ENCODE assay signal across 17 mouse cellular contexts in the genomic region with DNA sequence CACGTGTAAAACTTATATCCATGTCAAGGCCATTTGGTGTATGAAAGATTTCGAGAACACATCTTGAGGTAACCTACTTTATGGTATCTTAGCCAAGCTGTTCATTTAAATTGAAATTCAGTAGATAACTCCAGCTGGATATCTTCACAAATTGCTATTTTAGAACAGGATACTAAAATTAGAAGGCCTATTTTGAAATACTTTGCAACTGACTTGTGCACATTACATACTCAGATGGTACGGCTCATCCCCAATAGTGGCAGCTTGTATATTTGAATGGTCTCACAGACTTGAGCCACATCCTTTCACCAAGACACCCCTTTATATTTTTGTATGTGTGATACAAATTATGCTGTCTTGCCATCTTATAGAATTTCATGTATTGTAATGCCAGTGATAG.
"Had no signal": no experiment of that assay in that cellular context is flagged by ENCODE, and none has a peak within 500 bp of the region (broad histone marks: within the 10 kb centered on the region; RNA-seq: fewer than 3 reads in every experiment).

No protein-coding gene starts in this region.

- H3K4me2 ChIP-seq: lung, embryonic 14.5 days; midbrain, embryonic 12.5 days; neural tube, embryonic 13.5 days; neural tube, embryonic 15.5 days had no signal

- H3K36me3 ChIP-seq: midbrain, embryonic 10.5 days; midbrain, embryonic 12.5 days; neural tube, embryonic 13.5 days; neural tube, embryonic 15.5 days had no signal

- H3K4me3 ChIP-seq: midbrain, embryonic 10.5 days; midbrain, embryonic 12.5 days; myocyte; neural tube, embryonic 13.5 days; neural tube, embryonic 15.5 days had no signal

- ATAC-seq: midbrain, embryonic 16.5 days had no signal

- H3K27ac ChIP-seq: liver, embryonic 14.5 days; midbrain, embryonic 10.5 days; midbrain, embryonic 12.5 days; neural tube, embryonic 13.5 days; neural tube, embryonic 15.5 days had no signal

- DNase-seq: lung, adult 18-20 months; lung, embryonic 14.5 days; midbrain, embryonic 14.5 days; retina, postnatal 1 day; right cerebral cortex, adult 18-20 months; right cerebral cortex, postnatal 25 days; right cerebral cortex, postnatal 4 days; spleen, adult 18-20 months; thymus, postnatal 14 days; thymus, postnatal 36 days had no signal

- H3K27me3 ChIP-seq: midbrain, embryonic 12.5 days; neural tube, embryonic 13.5 days; neural tube, embryonic 15.5 days had no signal

- H3K4me1 ChIP-seq: midbrain, embryonic 10.5 days; midbrain, embryonic 12.5 days; neural tube, embryonic 13.5 days; neural tube, embryonic 15.5 days had no signal

- H3K9ac ChIP-seq: liver, embryonic 14.5 days; lung, embryonic 14.5 days; midbrain, embryonic 12.5 days; neural tube, embryonic 13.5 days; neural tube, embryonic 15.5 days had no signal

- H3K9me3 ChIP-seq: midbrain, embryonic 10.5 days; midbrain, embryonic 12.5 days; neural tube, embryonic 13.5 days; neural tube, embryonic 15.5 days had no signal
